Mouse (Mus musculus): Measurements from ENCODE around the gene Gm3685.
"Not testable (repeated sequence)": the region's sequence is repeated elsewhere in the genome, so short reads cannot be mapped to it uniquely, and the experiment has no call there.

The Gm3685 gene

DNA sequence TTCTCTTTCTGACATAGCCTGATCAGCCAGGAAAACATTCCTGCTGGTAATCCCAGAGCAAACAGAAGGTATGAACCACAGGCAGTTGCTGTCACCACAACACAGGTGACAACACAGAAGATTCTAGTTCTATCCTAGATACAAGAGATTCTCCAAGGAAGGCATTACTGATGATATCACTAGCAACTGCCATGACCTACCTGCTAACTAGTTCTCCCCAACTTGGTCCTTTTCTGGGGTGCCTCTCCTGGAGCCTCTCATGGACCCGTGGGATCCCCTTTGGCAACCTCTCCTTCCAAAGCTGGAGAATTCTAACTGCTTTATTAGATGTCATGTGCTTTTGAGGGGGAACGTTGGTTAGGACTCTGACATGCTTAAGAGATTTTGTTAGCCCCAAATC is at the start of gene Gm3685:
Gene Gm3685 (minus strand): TSS at position 101 of the 400 bp plus-strand sequence.
- DNase-seq: not testable (repeated sequence)

DNA sequence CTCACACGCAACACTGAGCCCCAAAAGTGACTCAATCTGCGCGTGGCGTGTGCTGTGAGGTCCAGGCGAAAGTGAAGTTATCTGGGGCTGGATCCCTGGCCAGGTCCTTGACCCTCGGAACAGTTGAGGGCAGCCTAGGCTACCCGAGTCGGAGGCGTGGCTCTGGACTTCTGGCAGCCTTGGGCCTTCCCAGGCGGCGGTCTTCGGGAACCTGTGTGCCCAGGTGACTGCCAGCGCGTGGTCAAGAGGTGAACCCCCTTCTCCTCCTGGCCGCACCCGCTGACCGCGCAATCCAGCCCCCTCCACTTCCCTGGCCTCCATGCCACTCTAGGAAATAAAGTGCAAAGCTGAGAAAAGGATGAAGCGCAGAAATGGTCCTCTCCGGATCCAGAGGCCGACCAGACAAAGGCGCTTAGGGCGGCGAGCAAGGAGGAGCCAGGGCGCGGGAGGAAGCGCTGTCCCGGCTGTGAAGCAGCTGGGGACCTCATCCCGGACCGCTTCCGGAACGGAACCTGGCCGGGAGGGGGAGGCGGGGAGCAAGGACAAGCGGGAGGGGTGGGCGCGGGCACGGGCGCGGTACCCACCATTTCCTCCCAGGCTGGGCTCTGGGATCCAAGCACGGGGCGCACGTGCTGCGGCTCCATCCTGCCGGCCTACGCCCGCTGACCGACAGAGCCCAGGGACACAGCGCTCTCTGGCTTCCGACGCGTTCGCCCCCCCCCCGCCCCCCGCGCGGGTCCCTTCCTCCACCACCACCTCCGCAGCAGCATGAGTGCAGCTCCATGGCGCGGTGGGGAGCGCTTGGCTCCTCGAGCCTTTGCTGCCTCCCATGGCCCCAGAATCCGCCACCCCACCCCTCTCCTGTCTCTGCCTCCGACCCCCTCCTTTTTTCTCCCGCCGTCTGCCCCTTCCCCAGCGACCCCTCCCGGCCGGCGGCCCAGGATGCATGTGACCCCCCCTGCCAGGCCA is 17.7 kb downstream of the Gm3685 start, which contains the start of gene Gm10406:
Gene Gm10406 (minus strand): TSS at position 669 of the 969 bp plus-strand sequence.
- peak; percentile 20 for DNase-seq

DNA sequence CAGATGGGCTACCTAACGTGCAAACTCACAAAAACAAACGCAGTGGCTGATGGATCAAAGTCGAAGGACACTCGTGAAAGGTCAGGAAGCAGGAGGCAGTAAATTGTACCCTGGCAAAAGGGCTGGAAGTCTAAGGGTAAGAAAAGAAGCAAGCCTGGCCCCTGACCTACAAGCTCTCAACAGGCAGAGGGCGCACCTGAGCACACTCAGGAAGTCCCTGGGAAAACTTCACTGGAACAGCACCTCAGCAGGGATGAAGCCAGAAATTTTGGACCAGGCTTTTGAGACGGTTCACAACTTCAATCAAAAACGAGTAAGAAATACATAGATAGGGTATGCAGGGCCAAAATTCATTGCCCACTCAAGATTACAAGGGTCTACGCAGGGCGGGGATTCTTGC is 18.5 kb downstream of the Gm3685 start:
- peak; percentile 4 for DNase-seq

Measured in kidney, adult 18-20 months (tissue).